Mouse (Mus musculus): ENCODE results near the gene Mphosph9.

Gene Mphosph9

GRCm38 (mm10) chr5:124214516-124215145, 113.1 kb downstream of the Mphosph9 start:
- peak; percentile 78 to 80 for DNase-seq (ENCODE audit: low spot score in 2 of 2)

- DNase-seq (ENCODE audit: low spot score in 2 of 2), result peak; percentile 69 to 73
Observed at GRCm38 (mm10) chr5:124213588-124214469, 113.9 kb downstream of the Mphosph9 start.

- no peak for DNase-seq (ENCODE audit: low spot score in 2 of 2)
Observed at GRCm38 (mm10) chr5:124211669-124212068, 116.1 kb downstream of the Mphosph9 start.

GRCm38 (mm10) chr5:124211234-124211633, 116.5 kb downstream of the Mphosph9 start:
- no peak for DNase-seq (ENCODE audit: low spot score in 2 of 2)

- DNase-seq (ENCODE audit: low spot score in 2 of 2), result no peak
Observed at GRCm38 (mm10) chr5:124210281-124211016, 117.3 kb downstream of the Mphosph9 start.

GRCm38 (mm10) chr5:124209850-124210249, 117.9 kb downstream of the Mphosph9 start:
- DNase-seq (ENCODE audit: low spot score in 2 of 2), result no peak

- DNase-seq (ENCODE audit: low spot score in 2 of 2), result no peak
Observed at GRCm38 (mm10) chr5:124208030-124208429, 119.7 kb downstream of the Mphosph9 start.

GRCm38 (mm10) chr5:124206481-124207038, 121.2 kb downstream of the Mphosph9 start:
- DNase-seq (ENCODE audit: low spot score in 2 of 2), result no peak

- no peak for DNase-seq (ENCODE audit: low spot score in 2 of 2)
Observed at GRCm38 (mm10) chr5:124205809-124206380, 121.9 kb downstream of the Mphosph9 start.

- no peak for DNase-seq (ENCODE audit: low spot score in 2 of 2)
Observed at GRCm38 (mm10) chr5:124205211-124205610, 122.6 kb downstream of the Mphosph9 start.

- no peak for DNase-seq (ENCODE audit: low spot score in 2 of 2)
Observed at GRCm38 (mm10) chr5:124204127-124204794, 123.5 kb downstream of the Mphosph9 start.

GRCm38 (mm10) chr5:124203251-124203650, 124.5 kb downstream of the Mphosph9 start:
- DNase-seq (ENCODE audit: low spot score in 2 of 2), result no peak

GRCm38 (mm10) chr5:124202071-124202470, 125.7 kb downstream of the Mphosph9 start:
- no peak for DNase-seq (ENCODE audit: low spot score in 2 of 2)

- DNase-seq (ENCODE audit: low spot score in 2 of 2), result no peak
Observed at GRCm38 (mm10) chr5:124201564-124201963, 126.2 kb downstream of the Mphosph9 start.

All from spleen, postnatal 36 days (tissue).